Mouse (Mus musculus): ENCODE data around the gene Plxna1. TPM values are rescaled to one million over a fixed set of nuclear protein-coding genes. Genes with fewer than 3 reads are reported as not detected.

Plxna1 gene
- polyA plus RNA-seq, 1 experiment from 2014 or later: 33.2 TPM

DNA sequence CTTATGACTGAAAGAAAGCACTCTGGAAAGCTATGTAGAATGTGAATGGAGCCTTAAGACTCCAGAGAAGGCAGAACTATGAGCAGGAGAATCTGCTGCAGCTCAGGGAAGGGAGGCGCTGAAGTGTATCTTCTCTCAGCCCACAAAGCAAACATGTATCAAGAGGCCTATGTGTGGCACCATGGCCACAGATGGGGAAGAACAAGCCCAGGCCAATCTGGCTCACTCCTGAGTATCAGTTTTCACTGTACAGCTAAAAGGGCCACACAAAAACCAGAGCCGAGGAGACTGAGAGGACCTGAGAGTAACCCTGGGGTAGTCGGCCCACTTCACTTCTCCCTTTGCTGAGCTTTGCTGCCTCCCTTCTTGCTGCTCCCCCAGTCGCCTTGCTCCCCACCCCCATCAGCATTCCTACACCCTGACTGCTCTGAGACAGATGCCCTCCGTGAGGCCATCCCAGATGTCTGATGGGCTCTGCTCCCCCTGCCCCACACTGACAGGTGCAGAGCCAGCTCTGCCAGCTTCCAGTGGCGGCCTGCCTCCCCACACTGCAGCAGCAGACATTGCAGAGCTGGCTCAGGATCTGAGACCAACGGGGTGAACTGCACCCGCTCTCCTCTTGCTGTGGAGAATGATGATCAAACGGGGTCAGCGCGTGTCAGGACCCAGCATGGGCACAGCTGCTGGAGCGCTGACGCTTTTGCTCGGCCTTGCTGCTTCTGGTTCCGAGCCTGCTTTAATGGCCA lies 34.5 kb downstream of the Plxna1 start:
- Histone ChIP-seq H3K27me3 (no peaks in the 10 kb centered on the region), H3K9ac (no peak overlapping the region), H3K4me3 (replicated peaks) (no peak overlapping the region), H3K9me3 (replicated peaks) (no peaks in the 10 kb centered on the region), H3K27ac (replicated peaks) (no peak overlapping the region), H3K4me2 (replicated peaks) (no peak overlapping the region), H3K4me1 (no peaks in the 10 kb centered on the region), H3K36me3 (peaks cover 98% of the 10 kb centered on the region)
- WGBS: 63% methylated on average over 15 of the region's 15 CpGs
- peak; percentile 71 for ATAC-seq (ENCODE audit: insufficient number of reproducible peaks, low FRiP score, low TSS enrichment, low read depth)

DNA sequence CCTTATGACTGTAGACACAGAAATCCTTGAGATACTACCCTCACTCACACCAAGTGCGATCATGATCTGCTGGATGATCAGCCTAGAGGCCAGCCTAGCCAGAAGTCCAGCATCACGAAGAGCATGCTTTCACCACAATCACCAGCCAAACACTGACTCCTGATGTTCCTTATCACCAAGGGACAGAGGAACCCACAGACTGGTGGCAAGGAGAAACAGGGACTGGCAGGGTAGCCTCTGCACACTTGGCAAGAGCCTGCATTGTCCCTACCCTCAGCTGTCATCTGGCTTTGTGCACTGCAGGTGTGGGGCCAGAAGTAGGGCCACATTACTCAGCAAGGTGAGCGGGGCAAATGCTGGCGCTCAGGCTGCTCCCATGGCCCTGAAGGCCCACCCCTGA lies 37.6 kb downstream of the Plxna1 start:
- Histone ChIP-seq H3K27me3 (no peaks in the 10 kb centered on the region), H3K4me2 (replicated peaks) (no peak overlapping the region), H3K9me3 (replicated peaks) (no peaks in the 10 kb centered on the region), H3K36me3 (peaks cover 99% of the 10 kb centered on the region), H3K9ac (no peak overlapping the region), H3K4me3 (replicated peaks) (no peak overlapping the region), H3K4me1 (no peaks in the 10 kb centered on the region), H3K27ac (replicated peaks) (no peak overlapping the region)
- 93% methylated on average over 4 of the region's 4 CpGs for WGBS
- no peak for ATAC-seq (ENCODE audit: insufficient number of reproducible peaks, low FRiP score, low TSS enrichment, low read depth)

DNA sequence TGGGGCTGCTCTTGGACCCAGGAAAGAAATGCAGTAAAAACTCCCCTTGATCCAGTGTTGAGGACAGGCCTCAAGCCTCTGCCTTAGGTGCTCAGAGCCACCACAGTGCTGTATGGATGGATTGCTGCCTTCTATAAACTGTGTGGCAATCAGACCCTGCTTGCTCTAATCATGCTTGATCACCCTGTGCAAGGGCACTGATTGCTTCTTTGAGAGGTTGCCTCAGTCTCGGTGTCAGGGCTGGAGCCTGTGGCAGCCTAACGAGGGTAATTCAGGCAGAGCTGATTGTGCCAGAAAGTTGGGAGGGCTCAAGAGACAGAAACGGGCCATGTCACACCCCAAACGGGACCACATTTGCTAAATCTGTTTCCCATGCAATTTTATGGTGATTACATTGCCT lies 47.2 kb downstream of the Plxna1 start:
- ATAC-seq (ENCODE audit: insufficient number of reproducible peaks, low FRiP score, low TSS enrichment, low read depth): no peak
- Histone ChIP-seq H3K36me3 (peaks cover 37% of the 10 kb centered on the region), H3K4me3 (replicated peaks) (no peak overlapping the region), H3K27me3 (no peaks in the 10 kb centered on the region), H3K27ac (replicated peaks) (no peak overlapping the region), H3K9me3 (replicated peaks) (no peaks in the 10 kb centered on the region), H3K9ac (no peak overlapping the region), H3K4me1 (peaks cover 4% of the 10 kb centered on the region; the same call in 1 of the 2 replicates), H3K4me2 (replicated peaks) (no peak overlapping the region)
- 32% methylated on average over 4 of the region's 4 CpGs for WGBS

DNA sequence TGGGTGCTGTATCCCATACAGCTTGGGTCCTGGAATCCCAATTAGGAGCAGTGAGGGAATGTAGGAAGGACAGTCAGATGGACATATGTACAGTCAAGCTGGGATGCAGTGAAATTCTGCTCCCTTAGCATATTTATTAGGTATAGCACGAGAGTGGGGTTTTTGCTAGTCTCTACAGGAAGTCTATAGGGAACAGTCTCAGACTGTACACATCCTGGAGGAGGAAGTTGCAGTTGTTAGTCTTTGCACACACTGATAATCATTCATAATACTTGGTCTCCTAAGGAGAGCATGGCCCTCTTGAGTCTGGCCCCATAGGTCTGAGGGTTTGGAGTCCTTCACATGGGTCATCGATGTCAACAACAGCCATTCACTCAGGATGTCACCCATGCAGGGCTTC lies 50.9 kb downstream of the Plxna1 start:
- peaks cover 4% of the 10 kb centered on the region; the same call in 1 of the 2 replicates for H3K4me1 ChIP-seq
- H3K9me3 ChIP-seq (replicated peaks): no peaks in the 10 kb centered on the region
- WGBS: 59% methylated on average over 2 of the region's 2 CpGs
- H3K4me3 ChIP-seq (replicated peaks): no peak overlapping the region
- H3K27ac ChIP-seq (replicated peaks): no peak overlapping the region
- H3K4me2 ChIP-seq (replicated peaks): no peak overlapping the region
- no peak for ATAC-seq (ENCODE audit: insufficient number of reproducible peaks, low FRiP score, low TSS enrichment, low read depth)
- no peaks in the 10 kb centered on the region for H3K27me3 ChIP-seq
- H3K9ac ChIP-seq: no peak overlapping the region
- no peaks in the 10 kb centered on the region for H3K36me3 ChIP-seq

DNA sequence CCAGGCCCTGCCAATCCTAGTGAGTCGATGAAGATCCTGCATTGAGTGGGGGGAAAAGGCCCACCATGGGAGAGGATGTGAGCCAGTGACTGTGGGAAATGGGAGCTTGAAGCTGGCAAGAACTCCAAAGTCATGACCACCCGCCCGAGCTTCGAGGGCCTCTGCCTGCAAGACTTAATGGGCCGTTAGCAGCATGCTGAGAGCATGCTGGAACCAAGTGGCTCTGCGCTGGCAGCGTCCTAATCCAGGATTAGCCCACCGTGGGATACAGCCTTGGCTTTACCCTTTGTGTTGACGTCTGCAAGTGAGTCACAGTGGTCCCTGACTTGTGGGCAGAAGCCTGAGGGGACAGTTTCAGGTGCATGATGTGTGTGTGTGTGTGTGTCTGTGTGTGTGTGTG lies 52.2 kb downstream of the Plxna1 start:
- H3K4me2 ChIP-seq (replicated peaks): no peak overlapping the region
- no peak overlapping the region for H3K9ac ChIP-seq
- H3K27ac ChIP-seq (replicated peaks): no peak overlapping the region
- H3K4me3 ChIP-seq (replicated peaks): no peak overlapping the region
- H3K4me1 ChIP-seq: no peaks in the 10 kb centered on the region
- H3K27me3 ChIP-seq: no peaks in the 10 kb centered on the region
- no peaks in the 10 kb centered on the region for H3K36me3 ChIP-seq
- WGBS: 41% methylated on average over 9 of the region's 9 CpGs
- H3K9me3 ChIP-seq (replicated peaks): no peaks in the 10 kb centered on the region
- no peak for ATAC-seq (ENCODE audit: insufficient number of reproducible peaks, low FRiP score, low TSS enrichment, low read depth)

DNA sequence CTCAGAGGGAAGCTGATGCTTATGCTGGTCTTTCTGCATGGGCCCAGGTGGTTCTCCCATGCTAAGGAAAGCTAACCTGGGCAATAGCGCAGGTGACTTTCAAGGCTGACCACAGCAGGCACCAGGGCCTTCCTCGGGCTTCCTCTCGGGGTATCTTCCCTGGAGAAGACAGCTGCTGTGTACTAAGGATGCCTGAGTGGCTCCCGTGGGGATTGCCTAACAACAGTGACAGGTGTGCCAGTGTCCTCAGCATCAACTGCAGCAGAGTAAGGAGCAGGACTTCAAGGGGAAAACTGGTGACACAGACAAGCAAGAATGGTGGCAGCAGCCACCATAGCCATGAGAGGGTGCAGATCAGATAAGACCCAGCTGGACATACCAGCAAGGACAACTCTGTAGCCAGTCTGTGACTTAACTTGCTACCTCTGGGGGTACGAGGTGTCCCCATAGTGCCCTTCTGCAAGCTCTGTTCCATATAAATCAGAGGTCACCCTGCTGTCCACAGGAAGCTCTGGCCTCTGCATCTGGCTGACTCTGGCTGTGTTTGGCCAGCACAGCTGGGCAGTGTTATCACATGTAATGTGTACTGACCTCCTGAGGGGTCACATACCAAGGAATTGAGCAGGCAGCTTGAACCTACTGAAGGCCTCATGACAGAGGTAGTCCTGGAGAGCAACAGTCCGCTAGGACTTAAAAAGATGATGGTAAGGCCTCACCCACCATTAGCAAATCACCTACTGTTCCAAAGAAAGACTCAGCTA lies 54.0 kb downstream of the Plxna1 start:
- WGBS: 64% methylated on average over 6 of the region's 6 CpGs
- no peaks in the 10 kb centered on the region for H3K9me3 ChIP-seq (replicated peaks)

DNA sequence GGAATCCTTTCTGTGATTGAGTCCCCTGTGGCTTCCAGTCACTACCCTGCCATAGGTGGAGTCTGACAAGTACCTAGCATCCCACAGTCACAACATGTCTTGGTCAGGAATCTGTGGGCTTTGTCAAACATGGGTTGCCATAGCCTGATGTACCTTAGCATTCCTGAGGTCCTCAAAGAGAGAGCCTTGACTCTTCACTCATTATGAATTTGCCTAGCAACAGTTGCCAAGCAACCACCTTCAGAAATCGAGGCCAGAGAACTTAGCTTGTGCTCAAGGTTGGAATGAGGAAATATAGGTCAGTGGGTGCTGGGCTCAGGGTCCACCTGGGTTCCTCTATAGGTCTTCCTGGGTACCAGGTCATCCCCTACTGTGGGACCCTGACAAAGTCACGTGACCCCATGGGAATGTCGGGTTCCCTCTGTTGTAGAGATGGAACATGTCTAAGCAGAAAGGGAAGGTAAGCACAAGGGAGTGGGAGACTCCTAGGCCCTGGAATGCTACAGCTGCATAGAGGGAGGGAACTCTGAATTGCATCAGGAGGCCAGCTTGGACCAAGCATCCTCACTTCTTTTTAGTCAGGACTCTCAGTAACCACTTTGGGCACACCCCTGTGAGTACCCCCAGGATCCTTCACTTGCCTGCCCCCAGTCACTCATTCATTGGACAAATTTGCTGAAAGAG lies 57.9 kb downstream of the Plxna1 start:
- Histone ChIP-seq H3K27ac (replicated peaks) (no peak overlapping the region), H3K4me3 (replicated peaks) (no peak overlapping the region), H3K9ac (no peak overlapping the region), H3K4me2 (replicated peaks) (no peak overlapping the region), H3K4me1 (no peaks in the 10 kb centered on the region), H3K9me3 (replicated peaks) (no peaks in the 10 kb centered on the region), H3K36me3 (no peaks in the 10 kb centered on the region), H3K27me3 (no peaks in the 10 kb centered on the region)
- 73% methylated on average over 3 of the region's 3 CpGs for WGBS
- no peak for ATAC-seq (ENCODE audit: insufficient number of reproducible peaks, low FRiP score, low TSS enrichment, low read depth)

More for the DNA sequence above, 54.0 kb downstream of the Plxna1 start:
- H3K4me1 ChIP-seq: no peaks in the 10 kb centered on the region
- no peak for ATAC-seq (ENCODE audit: insufficient number of reproducible peaks, low FRiP score, low TSS enrichment, low read depth)
- no peaks in the 10 kb centered on the region for H3K36me3 ChIP-seq
- no peak overlapping the region for H3K9ac ChIP-seq
- H3K27ac ChIP-seq (replicated peaks): no peak overlapping the region
- H3K4me2 ChIP-seq (replicated peaks): no peak overlapping the region
- H3K27me3 ChIP-seq: no peaks in the 10 kb centered on the region
- no peak overlapping the region for H3K4me3 ChIP-seq (replicated peaks)

DNA sequence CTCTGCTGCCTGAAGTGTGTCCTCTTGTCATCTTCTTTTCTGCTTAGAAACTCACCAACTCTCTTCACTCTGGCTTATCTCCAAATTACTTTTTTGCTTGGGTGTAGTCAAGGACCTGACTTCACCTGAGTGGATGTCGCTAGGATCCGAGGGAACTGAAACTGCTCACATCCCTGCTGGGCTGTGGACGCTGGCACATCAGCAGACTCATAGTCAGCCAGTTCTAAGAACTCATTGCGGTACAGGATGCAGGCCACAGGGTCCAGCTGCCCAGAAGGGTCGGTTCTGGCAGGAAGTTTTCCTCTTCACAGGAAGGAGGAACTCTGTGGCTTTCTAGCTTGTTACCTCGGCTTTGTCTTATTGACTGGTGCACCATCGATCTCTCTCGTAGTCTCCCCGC lies 62.6 kb downstream of the Plxna1 start:
- Histone ChIP-seq H3K9me3 (replicated peaks) (no peaks in the 10 kb centered on the region), H3K27ac (replicated peaks) (no peak overlapping the region), H3K4me2 (replicated peaks) (no peak overlapping the region), H3K4me1 (no peaks in the 10 kb centered on the region), H3K9ac (no peak overlapping the region), H3K36me3 (no peaks in the 10 kb centered on the region), H3K4me3 (replicated peaks) (no peak overlapping the region), H3K27me3 (no peaks in the 10 kb centered on the region)
- ATAC-seq (ENCODE audit: insufficient number of reproducible peaks, low FRiP score, low TSS enrichment, low read depth): no peak
- 74% methylated on average over 9 of the region's 9 CpGs for WGBS

DNA sequence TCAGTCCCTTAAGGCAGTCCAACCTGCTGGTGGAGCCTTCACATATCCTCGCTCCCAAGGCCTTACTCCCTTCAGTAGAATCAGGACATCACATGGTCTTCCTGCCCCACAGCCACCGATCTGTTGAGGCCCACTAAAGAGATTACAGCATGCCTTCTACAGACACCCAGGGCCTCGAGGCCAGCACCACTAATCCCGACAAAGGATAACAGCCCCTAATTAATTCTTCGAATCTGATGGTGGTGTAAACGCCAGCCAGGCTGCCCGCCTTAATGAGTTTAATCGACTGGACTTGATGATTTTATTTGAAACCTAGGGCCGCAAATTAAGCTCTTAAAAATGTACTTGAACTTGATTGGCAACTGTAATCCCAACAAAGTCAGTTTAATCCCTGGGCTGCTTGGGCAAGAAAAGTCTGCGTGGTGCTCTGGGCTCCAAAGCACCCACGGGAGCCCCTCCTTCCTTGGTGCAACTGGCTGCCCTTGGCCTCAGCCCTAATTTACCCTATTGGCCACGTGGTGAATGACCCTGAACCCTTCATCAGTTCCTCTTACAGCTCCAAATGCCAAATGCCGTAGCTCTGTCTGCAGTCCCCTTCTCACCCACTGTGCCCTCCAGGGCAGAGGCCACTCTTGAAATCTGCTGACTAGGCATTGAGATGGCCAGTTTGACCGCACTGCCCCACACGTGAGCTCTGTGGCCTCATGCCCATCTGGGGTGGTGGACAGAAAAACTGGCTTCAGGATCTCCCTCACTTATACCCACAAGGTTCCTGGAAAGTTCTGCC lies 65.3 kb downstream of the Plxna1 start:
- Histone ChIP-seq H3K9me3 (replicated peaks) (no peaks in the 10 kb centered on the region), H3K4me2 (replicated peaks) (no peak overlapping the region), H3K4me1 (no peaks in the 10 kb centered on the region), H3K27ac (replicated peaks) (no peak overlapping the region), H3K36me3 (no peaks in the 10 kb centered on the region), H3K4me3 (replicated peaks) (no peak overlapping the region), H3K9ac (no peak overlapping the region), H3K27me3 (no peaks in the 10 kb centered on the region)
- 56% methylated on average over 15 of the region's 15 CpGs for WGBS
- no peak for ATAC-seq (ENCODE audit: insufficient number of reproducible peaks, low FRiP score, low TSS enrichment, low read depth)

DNA sequence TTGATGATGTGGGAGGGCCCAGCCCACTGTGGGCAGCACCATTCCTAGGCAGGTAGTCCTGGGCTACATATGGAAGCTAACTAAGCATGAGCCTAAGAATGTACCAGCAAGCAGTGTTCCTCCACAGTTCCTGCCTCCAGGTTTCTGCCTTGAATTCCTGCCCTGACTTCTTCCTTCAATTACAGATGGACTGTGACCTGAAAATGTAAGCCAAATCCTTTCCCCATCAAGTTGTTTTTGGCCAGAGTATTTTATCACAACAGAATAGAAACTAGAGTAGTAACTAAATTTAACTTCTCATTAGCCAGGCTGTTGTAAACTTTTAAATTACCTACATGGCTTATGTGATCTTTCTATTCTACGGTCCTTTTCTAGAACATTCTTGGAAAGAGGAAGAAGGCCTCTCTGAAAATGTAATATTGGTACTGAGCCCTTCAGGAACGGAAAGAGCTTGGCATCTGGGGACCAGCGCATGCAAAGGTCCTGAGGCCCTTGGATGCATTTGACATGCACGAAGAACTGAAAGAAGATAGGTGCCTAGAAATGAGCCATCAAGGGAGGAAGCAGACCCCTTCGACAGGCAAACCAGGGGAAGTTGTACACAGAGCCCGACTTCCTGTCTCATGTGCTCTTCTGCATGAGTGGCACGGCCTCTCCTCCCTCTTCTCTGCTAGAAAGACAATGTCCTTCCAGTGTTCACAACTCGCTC lies 66.3 kb downstream of the Plxna1 start:
- Histone ChIP-seq H3K4me1 (no peaks in the 10 kb centered on the region), H3K9me3 (replicated peaks) (no peaks in the 10 kb centered on the region), H3K4me2 (replicated peaks) (no peak overlapping the region), H3K36me3 (no peaks in the 10 kb centered on the region), H3K9ac (no peak overlapping the region), H3K27me3 (no peaks in the 10 kb centered on the region), H3K27ac (replicated peaks) (no peak overlapping the region), H3K4me3 (replicated peaks) (no peak overlapping the region)
- no peak for ATAC-seq (ENCODE audit: insufficient number of reproducible peaks, low FRiP score, low TSS enrichment, low read depth)
- WGBS: 81% methylated on average over 8 of the region's 8 CpGs

Data from embryonic facial prominence, embryonic 15.5 days (tissue).